Mouse (Mus musculus) hindbrain, embryonic 12.5 days (tissue): ENCODE results near the gene Rcl1. TPM values are rescaled to one million over a fixed set of nuclear protein-coding genes. Genes with fewer than 3 reads are reported as not detected.

Experiments
- ATAC-seq: fragments of 200-750 bp; cut with Nextera tagmentation; 2 replicates; pipeline ENCODE4 v1.8.0; 2017; ENCODE audit warnings: moderate TSS enrichment; ENCODE audit not compliant: low FRiP score
- H3K27ac ChIP-seq: fragments of 300-500 bp; sonication (generic); 2 replicates; pipeline ENCODE4 v1.5.1; 2016; ENCODE audit warnings: mild to moderate bottlenecking
- H3K27me3 ChIP-seq: fragments of 300-500 bp; sonication (generic); 2 replicates; pipeline ENCODE4 v1.6.1; 2016; ENCODE audit warnings: mild to moderate bottlenecking
- H3K36me3 ChIP-seq: fragments of 300-500 bp; sonication (generic); 2 replicates; pipeline ENCODE4 v1.6.1; 2016; ENCODE audit warnings: mild to moderate bottlenecking
- H3K4me1 ChIP-seq: fragments of 300-500 bp; sonication (generic); 2 replicates; pipeline ENCODE4 v1.6.1; 2016
- H3K4me2 ChIP-seq: fragments of 300-500 bp; sonication (generic); replicated peaks from 2 replicates; pipeline ENCODE4 v1.6.1; 2016; ENCODE audit warnings: mild to moderate bottlenecking
- H3K4me3 ChIP-seq: fragments of 300-500 bp; sonication (generic); 2 replicates; pipeline ENCODE4 v1.5.1; 2016; ENCODE audit warnings: mild to moderate bottlenecking
- H3K9ac ChIP-seq: fragments of 300-500 bp; sonication (generic); 2 replicates; pipeline ENCODE4 v1.6.1; 2016; ENCODE audit warnings: mild to moderate bottlenecking, moderate library complexity
- H3K9me3 ChIP-seq: fragments of 300-500 bp; sonication (generic); replicated peaks from 2 replicates; pipeline ENCODE4 v1.6.1; 2016; ENCODE audit warnings: mild to moderate bottlenecking
- WGBS: fragments of 180-500 bp; shearing (Covaris S2); methylation state at CpG from one replicate; pipeline ENCODE4 v1.1.7; 2016; 5-methylcytosine and 5-hydroxymethylcytosine counted together
- polyA plus RNA-seq: library from polyadenylated mRNA; unstranded; fragments of >200 nt; fragmentation: Nextera tagmentation; extraction: Ambion mirVana; gene quantifications from 2 replicates; pipeline ENCODE4 v1.2.1, GENCODE M21; 2016

Gene Rcl1
- polyA plus RNA-seq, 1 experiment from 2014 or later: 33.0 TPM

DNA sequence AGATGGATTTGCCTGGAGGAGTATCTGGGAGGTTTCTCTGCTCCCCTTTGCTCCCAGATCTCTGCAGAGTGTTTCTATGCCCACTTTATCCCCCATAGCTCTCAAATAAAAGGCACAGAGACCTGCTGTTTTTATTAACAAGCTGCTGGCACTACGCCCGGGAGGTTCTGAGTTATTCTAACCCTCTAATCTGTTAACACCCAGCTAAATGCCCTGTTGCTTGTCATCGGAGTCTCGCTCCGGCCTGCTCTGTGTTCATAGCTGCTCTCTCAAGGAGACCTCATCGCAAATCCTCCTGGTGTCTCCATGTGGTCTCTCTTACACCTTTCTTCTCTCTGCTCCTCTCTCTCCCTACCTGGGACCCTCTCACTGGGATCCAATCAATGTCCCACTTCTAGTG is 26.4 kb upstream of the Rcl1 start:
- Histone ChIP-seq H3K4me2 (no peak overlapping the region), H3K4me1 (no peaks in the 10 kb centered on the region), H3K9ac (no peak overlapping the region), H3K9me3 (no peaks in the 10 kb centered on the region), H3K4me3 (no peak overlapping the region), H3K27me3 (no peaks in the 10 kb centered on the region), H3K27ac (no peak overlapping the region), H3K36me3 (no peaks in the 10 kb centered on the region)
- ATAC-seq: no peak
- 74% methylated on average over 6 of the region's 6 CpGs for WGBS

DNA sequence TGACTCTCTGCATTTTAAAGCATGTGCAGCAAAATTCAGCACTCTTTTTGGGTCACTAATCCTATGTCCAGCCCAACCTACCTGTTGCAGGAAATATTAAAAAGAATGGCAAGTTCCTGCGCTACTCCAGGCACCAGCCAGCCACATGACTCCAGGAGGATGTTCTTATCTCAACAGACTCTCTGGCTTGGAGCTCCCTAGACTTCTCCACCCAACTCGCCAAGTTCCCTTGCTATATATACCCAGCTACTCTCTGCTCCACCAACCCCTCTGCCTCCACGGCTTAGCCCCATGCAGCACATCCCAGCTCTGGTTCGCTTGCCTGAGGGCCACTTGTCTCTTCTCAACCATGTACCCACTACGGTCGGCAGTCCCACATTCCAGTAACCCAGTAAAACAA is 12.5 kb upstream of the Rcl1 start:
- no peaks in the 10 kb centered on the region for H3K27me3 ChIP-seq
- H3K9ac ChIP-seq: no peak overlapping the region
- H3K4me3 ChIP-seq: no peak overlapping the region
- 84% methylated on average over 6 of the region's 6 CpGs for WGBS
- no peaks in the 10 kb centered on the region for H3K9me3 ChIP-seq
- no peaks in the 10 kb centered on the region for H3K36me3 ChIP-seq
- no peak overlapping the region for H3K27ac ChIP-seq
- no peaks in the 10 kb centered on the region for H3K4me1 ChIP-seq
- ATAC-seq: no peak
- no peak overlapping the region for H3K4me2 ChIP-seq

DNA sequence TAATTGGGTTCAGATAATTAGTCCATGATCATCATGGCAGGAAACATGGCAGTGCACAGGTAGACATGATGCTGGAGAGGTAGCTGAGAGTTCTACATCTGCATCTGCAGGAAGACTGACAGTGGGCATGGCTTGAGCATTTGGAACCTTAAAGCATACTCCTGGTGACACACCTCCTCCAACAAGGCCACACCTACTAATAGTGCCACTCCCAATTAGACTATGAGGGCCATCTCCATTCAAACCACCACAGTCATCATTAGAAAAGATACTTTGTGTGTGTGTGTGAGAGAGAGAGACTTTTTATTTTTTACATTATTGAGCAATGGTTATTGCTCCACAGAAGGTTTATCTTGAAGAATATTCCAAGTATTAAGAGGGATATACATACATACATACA is 9.0 kb upstream of the Rcl1 start:
- no peak overlapping the region for H3K9ac ChIP-seq
- no peak overlapping the region for H3K27ac ChIP-seq
- no peak overlapping the region for H3K4me2 ChIP-seq
- H3K27me3 ChIP-seq: no peaks in the 10 kb centered on the region
- H3K4me1 ChIP-seq: no peaks in the 10 kb centered on the region
- ATAC-seq: no peak
- no peak overlapping the region for H3K4me3 ChIP-seq
- H3K9me3 ChIP-seq: no peaks in the 10 kb centered on the region
- no peaks in the 10 kb centered on the region for H3K36me3 ChIP-seq

DNA sequence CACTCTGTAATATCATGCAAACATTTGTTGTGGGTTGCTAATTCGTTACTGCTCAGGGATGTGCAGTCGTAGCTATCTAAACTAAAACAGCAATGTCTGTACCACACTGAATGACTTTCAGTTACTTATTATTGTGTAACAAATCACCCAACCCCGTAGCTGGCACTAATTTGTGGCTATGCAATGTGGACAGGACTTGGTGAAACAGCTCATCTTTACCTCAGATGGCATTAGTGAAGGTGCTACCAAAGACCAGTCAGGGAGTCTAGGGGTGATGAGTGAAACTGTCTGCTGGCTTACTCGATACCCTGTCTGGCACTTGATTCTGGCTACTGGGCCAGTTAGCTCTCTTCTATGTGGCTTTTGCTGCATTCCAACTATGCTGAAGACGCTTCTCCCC is 2.1 kb upstream of the Rcl1 start:
- no peak for ATAC-seq
- WGBS: 69% methylated on average over 5 of the region's 5 CpGs
- no peaks in the 10 kb centered on the region for H3K36me3 ChIP-seq
- H3K9ac ChIP-seq: no peak overlapping the region
- H3K27ac ChIP-seq: no peak overlapping the region
- no peak overlapping the region for H3K4me2 ChIP-seq
- peaks cover 11% of the 10 kb centered on the region for H3K4me1 ChIP-seq
- H3K9me3 ChIP-seq: no peaks in the 10 kb centered on the region
- no peak overlapping the region for H3K4me3 ChIP-seq
- no peaks in the 10 kb centered on the region; the same call in 1 of the 2 replicates for H3K27me3 ChIP-seq

DNA sequence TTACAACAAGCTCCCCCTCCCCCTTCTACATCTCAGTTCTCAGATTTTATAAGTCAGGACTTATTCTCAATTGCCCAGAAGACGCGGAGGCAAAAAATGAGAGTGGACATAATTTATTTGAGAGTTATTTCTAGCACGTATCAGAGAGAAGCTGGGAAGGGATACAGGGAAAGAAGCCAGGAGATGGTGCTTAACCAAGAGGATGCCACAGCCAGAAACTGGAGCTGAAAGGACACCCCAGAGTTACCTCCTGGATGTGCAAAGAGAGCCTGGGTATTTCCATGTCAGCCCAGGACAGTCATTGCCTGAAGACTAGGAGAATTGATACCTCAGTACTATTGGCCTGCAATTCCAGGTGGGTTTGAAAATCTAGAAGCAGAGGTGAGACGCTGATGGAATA is 1.6 kb upstream of the Rcl1 start:
- Histone ChIP-seq H3K4me1 (peaks cover 11% of the 10 kb centered on the region), H3K4me2 (no peak overlapping the region), H3K36me3 (no peaks in the 10 kb centered on the region), H3K4me3 (no peak overlapping the region), H3K9me3 (no peaks in the 10 kb centered on the region), H3K27me3 (no peaks in the 10 kb centered on the region; the same call in 1 of the 2 replicates), H3K27ac (no peak overlapping the region), H3K9ac (no peak overlapping the region)
- ATAC-seq: no peak
- 83% methylated on average over 4 of the region's 4 CpGs for WGBS

DNA sequence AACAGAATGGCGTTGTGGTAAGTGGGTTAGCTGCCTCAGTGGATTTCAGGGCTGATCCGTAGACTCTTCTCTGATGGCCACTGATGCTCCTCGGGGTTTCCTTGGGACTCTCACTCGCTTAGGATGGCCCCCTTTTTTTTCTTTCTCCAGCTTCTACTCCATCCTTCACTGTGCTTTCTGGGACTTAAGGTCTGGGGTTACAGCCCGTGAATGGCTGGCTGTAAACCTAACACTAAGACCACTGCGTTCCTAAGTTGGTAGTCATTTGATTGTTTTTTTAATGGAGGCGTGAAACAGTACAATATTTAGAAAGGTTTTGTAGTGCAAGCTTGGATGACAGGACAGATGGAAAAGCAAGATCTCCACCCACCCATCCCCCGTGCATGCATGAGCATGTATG is 914 bp upstream of the Rcl1 start:
- H3K27ac ChIP-seq: peak overlapping the region; percentile 74; the same call in 1 of the 2 replicates
- H3K4me1 ChIP-seq: peaks cover 11% of the 10 kb centered on the region
- H3K36me3 ChIP-seq: no peaks in the 10 kb centered on the region
- no peaks in the 10 kb centered on the region for H3K9me3 ChIP-seq
- peak overlapping the region; percentile 72 for H3K9ac ChIP-seq
- peak overlapping the region; percentile 84 for H3K4me2 ChIP-seq
- WGBS: 28% methylated on average over 8 of the region's 8 CpGs
- no peaks in the 10 kb centered on the region; the same call in 1 of the 2 replicates for H3K27me3 ChIP-seq
- no peak for ATAC-seq
- H3K4me3 ChIP-seq: peak overlapping the region; percentile 91

DNA sequence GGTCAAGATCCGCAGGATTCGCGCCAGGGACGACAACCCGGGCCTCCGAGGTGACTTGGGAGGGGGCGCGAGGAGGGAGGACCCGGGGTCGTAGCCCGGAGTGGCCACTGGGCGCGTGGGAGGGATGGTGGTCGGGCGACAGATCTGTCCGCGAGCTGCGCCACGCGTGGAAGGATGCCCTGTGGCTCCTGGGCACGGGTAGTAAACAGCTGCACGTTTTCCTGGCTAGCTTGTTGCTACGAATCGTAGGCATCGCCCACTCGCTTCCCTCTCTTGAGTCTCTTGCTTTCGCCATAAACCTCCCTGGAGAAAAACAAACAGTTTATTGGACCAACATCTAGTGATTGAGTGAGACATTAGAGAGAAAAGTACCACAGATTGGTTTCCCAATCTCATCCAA is 416 bp downstream of the Rcl1 start:
- Histone ChIP-seq H3K9me3 (no peaks in the 10 kb centered on the region), H3K27me3 (no peaks in the 10 kb centered on the region; the same call in 1 of the 2 replicates), H3K27ac (peak overlapping the region; percentile 7; the same call in 1 of the 2 replicates), H3K4me1 (peaks cover 11% of the 10 kb centered on the region), H3K9ac (peak overlapping the region; percentile 78), H3K4me2 (peak overlapping the region; percentile 84), H3K36me3 (no peaks in the 10 kb centered on the region), H3K4me3 (peak overlapping the region; percentile 91)
- under 1% methylated on average over 27 of the region's 27 CpGs for WGBS
- ATAC-seq: no peak; the same call in 1 of the 2 replicates

DNA sequence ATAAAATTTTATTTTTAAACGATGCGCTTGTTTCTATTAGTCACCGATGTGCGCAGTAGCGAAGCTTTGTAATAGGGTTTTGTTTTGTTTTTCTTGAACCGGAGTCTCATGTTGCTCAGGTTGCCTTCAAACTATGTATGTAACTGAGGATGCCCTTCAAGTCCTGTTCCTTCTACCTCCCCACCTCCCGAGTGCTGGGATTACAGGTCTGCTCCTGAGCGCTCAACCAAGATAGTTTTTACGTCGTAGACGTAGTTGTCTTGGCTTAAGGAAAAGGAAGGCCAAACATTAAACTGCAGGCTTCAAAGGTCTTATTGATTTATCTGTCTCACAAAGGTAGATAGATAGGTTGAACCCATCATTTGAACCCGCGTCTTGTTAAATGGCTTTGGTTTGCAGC is 923 bp downstream of the Rcl1 start:
- Histone ChIP-seq H3K36me3 (no peaks in the 10 kb centered on the region), H3K9ac (peak overlapping the region; percentile 78; the same call in 1 of the 2 replicates), H3K27ac (no peak overlapping the region), H3K4me2 (peak overlapping the region; percentile 84), H3K27me3 (no peaks in the 10 kb centered on the region; the same call in 1 of the 2 replicates), H3K9me3 (no peaks in the 10 kb centered on the region), H3K4me1 (peaks cover 11% of the 10 kb centered on the region), H3K4me3 (peak overlapping the region; percentile 91)
- 12% methylated on average over 13 of the region's 13 CpGs for WGBS
- ATAC-seq: no peak

DNA sequence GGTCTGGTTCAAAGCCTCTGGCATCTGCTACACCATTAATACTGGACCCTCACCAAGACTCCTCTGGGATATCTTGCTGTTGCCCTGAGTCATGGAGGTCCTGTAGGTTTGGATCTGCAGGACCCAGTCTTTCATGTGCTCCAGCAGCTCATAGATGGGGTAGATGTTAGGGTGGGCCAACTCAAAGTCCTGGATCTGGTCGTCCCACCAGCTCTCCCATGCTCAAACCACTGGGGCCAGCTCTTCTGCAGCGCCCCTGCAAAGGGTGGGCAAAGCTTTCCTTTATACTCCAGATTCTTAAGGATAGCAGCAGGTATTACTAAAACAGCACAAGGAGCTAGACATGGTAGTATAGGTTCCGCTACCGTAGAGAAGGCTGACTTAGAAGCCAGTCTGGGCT is 4.6 kb downstream of the Rcl1 start:
- Histone ChIP-seq H3K4me2 (no peak overlapping the region), H3K9me3 (no peaks in the 10 kb centered on the region), H3K4me1 (peaks cover 5% of the 10 kb centered on the region), H3K27me3 (no peaks in the 10 kb centered on the region), H3K36me3 (no peaks in the 10 kb centered on the region), H3K4me3 (no peak overlapping the region), H3K9ac (no peak overlapping the region), H3K27ac (no peak overlapping the region)
- no peak for ATAC-seq
- 95% methylated on average over 4 of the region's 4 CpGs for WGBS

DNA sequence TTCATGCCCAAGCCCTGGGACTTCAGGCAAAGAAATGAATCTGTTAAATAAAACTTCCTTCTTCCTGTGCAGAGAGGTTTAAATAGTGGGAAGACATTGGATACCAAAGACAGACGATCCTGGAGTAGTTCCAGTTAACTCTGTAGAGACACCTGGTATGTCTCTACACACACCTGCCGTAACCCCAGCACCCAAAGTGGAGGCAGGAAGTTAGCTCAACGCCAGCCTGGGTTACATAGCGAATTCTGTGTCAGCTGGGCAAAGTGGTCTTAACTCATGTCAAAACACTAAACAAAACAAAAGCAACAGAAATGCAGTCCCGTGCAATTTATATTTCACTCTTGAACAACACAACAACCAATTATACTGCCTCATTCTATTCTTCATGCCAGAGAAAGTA is 5.1 kb downstream of the Rcl1 start:
- Histone ChIP-seq H3K27me3 (no peaks in the 10 kb centered on the region), H3K4me3 (no peak overlapping the region), H3K9ac (no peak overlapping the region), H3K9me3 (no peaks in the 10 kb centered on the region), H3K4me1 (peaks cover 5% of the 10 kb centered on the region), H3K36me3 (no peaks in the 10 kb centered on the region), H3K27ac (no peak overlapping the region), H3K4me2 (no peak overlapping the region)
- ATAC-seq: no peak
- 91% methylated on average over 5 of the region's 5 CpGs for WGBS

DNA sequence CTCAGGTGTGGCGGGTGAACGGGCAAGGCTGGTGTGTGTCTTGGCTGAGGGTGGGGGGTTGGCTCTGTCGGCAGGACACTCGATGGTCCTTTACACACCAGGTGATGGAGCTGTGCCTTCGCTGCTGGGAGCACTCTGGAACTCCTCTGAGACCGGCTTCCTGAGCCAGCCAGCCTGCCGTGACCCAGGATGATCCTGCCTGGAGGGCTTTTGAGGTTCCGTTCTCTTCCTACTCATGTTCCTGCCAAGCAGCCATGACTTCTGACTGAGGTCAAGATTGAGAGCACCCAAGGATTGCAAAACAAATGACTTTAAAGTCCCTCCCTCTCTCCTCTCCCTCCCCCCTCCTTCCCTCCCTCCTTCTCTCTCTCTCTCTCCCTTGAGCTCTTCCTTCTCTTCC is 11.5 kb downstream of the Rcl1 start:
- Histone ChIP-seq H3K4me1 (no peaks in the 10 kb centered on the region), H3K9me3 (no peaks in the 10 kb centered on the region), H3K9ac (no peak overlapping the region), H3K4me3 (no peak overlapping the region), H3K27ac (no peak overlapping the region), H3K4me2 (no peak overlapping the region), H3K36me3 (0 out of 2 replicates have a peak, but pooled peaks cover under 1% of the 10 kb centered on the region), H3K27me3 (no peaks in the 10 kb centered on the region)
- ATAC-seq: no peak
- WGBS: 74% methylated on average over 8 of the region's 8 CpGs

DNA sequence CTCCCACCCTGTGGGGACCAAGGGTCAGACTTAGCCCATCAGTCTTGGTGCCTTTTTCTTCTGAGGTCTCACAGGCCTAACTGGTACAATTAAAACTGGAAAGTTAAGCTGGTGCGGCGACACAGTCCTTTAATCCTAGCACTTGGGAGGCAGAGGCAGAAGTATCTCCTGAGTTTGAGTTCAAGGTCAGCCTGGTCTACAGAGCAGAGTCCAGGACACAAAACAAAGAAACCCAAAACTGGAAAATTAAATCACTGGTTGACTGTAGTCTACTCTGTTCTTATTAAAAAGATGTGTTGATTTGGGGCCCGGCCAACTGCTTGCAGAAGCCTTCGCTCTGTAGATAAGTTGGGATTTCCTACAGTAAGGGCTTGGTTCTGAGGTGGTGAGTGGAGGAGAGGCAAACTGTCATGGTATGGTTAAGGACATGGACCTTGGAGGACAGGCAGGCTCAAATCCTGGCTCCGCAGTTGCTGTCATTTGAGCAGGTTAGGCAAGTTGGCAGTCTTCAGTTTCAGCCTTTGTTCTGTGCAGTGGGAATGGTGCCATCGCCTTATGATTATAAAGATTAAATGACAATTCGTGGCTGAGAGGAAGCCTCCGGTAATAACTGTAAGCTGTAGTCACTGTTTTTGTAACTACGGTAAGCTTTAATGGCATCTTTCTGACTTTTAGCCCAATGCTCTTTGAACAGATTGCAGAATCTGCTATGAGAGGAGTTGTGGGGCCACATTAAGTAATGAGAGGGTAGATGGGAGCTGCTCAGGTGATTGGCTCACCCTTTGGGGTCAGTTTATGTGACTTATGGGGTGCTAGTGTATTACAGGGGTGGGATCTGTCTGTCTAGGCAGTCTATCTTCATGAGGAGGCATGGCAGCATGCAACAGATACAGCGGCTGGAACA is 12.8 kb downstream of the Rcl1 start:
- no peak overlapping the region for H3K4me2 ChIP-seq
- no peaks in the 10 kb centered on the region for H3K27me3 ChIP-seq
- H3K4me1 ChIP-seq: no peaks in the 10 kb centered on the region
- WGBS: 97% methylated on average over 10 of the region's 10 CpGs
- H3K36me3 ChIP-seq: peaks cover 14% of the 10 kb centered on the region
- H3K9ac ChIP-seq: no peak overlapping the region
- H3K4me3 ChIP-seq: no peak overlapping the region
- H3K27ac ChIP-seq: no peak overlapping the region
- no peaks in the 10 kb centered on the region for H3K9me3 ChIP-seq
- ATAC-seq: no peak

DNA sequence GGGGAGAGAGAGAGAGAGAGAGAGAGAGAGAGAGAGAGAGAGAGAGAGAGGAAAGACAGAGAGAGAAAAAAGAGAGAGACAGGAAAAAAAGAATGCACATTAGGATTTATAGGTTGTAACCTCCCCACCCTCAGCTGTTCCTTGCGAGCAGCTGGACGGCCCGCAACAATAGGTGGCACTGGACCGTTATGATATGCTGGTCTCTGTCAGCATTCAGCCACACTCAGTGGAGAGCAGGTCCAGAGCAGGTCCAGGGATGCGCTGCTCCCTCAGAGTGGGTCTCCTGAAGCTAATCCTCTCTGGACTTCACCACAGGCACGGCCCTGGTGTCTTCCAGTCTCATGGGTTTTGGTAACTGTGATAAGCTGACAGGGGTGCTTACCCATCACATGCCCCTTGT is 15.6 kb downstream of the Rcl1 start:
- Histone ChIP-seq H3K27me3 (no peaks in the 10 kb centered on the region), H3K36me3 (peaks cover 21% of the 10 kb centered on the region), H3K4me1 (no peaks in the 10 kb centered on the region), H3K9me3 (no peaks in the 10 kb centered on the region), H3K27ac (no peak overlapping the region), H3K4me2 (no peak overlapping the region), H3K4me3 (no peak overlapping the region), H3K9ac (no peak overlapping the region)
- 83% methylated on average over 6 of the region's 6 CpGs for WGBS
- no peak for ATAC-seq
